Mouse (Mus musculus) urinary bladder, postnatal 36 days (tissue): ENCODE results near the gene Pelp1.
"Not testable (repeated sequence)": the region's sequence is repeated elsewhere in the genome, so short reads cannot be mapped to it uniquely, and the experiment has no call there.

Experiments used
- DNase-seq, 2 experiments: peaks; one replicate each; pipeline ENCODE4 v3.0.0; 2022; ENCODE audit warnings: low spot score in 2 of 2, mixed read lengths in 1 of 2

Gene Pelp1

DNA sequence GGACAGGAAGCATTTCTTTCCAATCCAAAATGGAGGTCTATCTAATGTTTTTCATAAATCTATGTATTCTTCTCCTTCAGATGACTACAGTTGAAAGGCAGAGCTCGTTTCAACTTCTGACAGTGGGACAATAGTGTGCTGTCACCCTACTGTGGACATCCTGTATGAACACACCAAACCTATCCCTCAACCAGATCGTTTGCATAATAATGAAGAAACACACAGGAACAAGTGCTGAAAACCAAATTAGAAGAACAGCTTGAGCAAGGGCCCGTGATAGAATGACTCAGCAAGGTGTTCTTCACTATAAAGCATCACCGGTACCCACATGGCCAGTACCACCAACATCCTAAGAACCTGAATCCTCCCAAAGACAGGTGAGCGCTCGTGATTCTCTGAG, 16.8 kb upstream of the Pelp1 start:
- DNase-seq = not testable (repeated sequence)

DNA sequence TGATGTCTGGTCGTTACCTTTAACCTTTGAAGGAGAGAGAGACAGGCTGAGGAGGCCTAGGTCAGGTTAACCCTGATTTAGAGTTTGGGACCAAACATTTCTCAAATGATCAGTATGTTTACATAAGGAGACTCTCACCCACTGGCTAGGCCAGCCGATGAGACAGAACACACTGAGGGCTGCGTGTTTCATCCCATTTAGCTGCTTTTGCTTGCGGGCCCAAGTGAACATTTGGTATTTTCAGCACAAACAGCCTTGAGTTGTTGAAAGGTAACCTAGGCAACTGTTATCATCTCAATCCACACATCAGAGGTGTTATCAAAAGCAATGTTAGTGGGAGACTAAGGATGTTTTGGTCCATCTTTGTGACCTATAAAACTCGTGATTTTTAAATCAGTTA, 9.7 kb upstream of the Pelp1 start:
- no peak for DNase-seq

DNA sequence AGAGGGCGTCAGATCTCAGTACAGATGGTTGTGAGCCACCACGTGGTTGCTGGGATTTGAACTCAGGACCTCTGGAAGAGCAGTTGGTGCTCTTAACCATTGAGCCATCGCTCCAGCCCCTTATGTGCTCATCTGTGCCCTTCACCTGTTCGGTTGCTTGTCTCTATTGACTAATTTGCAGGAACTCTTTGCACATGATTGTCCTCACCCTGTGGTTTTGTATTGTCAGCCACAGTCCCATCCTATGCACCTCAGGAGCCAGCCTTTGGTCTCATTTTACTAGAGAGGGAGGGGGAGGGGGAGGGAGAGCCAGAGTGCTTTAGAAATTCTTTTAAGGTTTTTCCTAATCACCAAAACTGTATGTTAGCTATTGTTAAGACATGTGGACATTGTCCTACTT, 8.4 kb upstream of the Pelp1 start:
- no peak for DNase-seq

DNA sequence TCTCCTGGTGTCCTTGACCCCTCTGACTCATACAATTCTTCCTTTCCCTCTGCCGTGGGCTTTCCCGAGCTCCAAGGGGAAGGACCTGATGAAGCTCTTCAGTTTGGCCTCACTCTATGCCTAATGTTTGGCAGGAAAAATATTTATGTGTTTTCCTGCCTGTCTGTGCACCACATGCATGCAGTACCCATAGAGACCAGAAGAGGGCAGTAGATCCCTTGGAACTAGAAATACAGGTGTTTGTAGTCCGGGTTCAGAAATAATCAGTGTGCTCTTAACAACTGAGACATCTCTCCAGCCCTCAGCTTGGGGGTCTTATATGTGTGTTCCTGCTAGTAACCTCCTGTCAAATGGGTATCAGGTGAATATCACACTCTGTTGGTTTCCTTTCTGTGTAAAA, 4.1 kb upstream of the Pelp1 start:
- DNase-seq = peak; percentile 60 to 66

DNA sequence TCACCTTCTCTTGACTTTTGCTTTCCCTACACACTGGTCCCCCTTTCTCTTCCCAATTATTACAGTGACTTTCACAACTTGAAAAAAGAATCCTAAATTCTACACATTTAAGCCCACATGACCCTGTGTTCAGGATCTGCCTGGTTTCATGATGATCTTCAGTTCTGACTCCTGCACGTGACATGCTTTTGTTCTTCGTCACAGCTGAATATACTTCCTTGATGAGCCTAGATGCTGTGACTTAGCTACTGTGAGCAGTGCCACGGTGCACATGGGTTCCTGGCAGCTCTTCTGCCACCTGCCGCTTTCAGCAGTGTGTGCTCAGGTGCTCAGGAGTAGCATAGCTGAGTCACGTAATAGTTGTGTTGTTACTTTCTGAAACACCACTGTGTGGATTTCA, 2.8 kb upstream of the Pelp1 start:
- DNase-seq = no peak

DNA sequence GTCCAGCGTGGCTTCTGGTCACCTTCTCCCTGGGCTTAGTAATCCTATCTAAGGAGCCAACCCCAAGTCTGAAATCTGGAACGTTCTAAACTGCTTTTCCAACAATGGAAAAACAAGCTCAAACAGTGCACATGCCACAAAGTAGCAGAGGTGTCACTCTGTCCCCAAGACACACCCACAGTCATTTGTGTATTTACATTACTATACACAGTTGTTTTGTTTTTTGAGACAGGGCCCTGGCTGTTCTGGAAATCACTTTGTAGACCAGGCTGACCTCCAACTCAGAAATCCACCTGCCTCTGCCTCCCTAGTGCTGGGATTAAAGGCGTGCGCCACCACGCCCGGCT, 439 bp upstream of the Pelp1 start:
- no peak for DNase-seq

DNA sequence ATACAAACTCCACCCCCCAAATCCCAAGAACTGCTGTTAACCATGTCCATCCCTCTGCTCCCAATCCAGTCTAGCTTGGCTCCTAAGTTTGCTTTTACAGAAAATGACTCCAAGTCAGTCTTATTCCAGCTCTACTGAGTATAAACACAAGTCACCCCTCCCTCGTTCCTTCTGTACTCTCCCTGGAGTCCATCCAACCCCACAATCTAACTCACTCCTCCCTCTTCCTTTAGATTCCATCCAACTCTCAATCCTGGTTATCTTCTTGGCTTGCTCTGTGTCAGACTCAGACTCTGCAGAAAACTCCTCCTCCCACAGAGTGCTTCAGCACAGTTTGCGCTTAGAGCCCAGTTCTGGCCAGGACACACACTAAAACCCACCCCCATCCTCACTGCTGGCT, 6.2 kb downstream of the Pelp1 start:
- DNase-seq = peak; percentile 12 to 31

DNA sequence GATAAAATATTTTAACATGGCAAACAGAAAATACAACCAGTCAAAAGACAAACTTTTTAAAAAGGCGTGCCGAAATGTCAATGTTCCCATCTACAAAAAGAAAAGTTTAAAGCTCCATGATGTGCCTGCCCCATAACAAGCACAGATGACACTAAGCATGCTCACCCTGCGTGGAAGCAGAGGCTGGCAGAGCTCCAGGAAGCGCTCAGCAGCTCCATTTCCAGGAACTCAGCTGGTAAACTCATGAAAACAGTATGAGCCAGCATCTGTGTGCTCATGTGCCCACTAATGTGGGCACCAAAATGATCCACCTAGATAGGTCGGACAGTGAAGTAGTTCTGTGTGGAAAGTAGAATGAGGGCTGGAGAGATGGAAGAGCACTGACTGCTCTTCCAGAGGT, 20.4 kb downstream of the Pelp1 start:
- DNase-seq = no peak

DNA sequence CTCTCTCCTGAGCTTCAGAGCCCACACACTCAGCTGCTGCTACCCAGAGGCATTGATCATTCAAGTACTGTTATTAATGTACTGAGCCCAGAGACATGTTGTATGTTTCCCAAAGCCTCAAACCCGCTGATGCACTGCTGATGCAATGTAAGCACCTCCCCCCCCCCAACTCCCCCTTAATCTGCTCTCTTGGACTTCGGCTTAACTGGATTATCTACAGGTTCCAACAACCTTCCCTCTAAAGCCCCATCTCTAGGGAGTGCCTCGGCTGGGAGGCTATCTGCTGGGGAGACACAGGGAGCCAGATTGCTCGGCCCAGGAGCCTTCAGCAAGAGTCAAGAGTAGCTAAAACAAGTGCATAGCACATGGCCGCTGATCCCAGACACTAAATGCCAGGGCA, 22.4 kb downstream of the Pelp1 start:
- no peak for DNase-seq

DNA sequence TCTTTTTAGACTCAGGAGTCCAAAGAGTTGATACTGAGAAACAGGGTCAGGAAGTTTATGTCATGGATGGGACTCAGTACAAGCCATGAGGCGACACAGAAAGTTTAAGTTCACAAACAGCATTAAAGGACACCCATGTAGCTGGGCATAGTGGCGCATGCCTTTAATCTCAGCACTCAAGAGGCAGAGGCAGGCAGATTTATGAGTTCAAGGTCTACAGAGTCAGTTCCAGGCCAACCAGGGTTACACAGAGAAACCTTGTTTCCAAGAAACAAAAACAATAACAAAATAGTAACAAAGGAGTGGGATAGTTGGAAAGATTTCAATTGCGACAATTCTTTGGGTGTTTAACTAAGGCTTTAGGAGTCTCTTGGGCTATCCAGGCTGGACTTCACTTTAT, 25.7 kb downstream of the Pelp1 start:
- no peak for DNase-seq

DNA sequence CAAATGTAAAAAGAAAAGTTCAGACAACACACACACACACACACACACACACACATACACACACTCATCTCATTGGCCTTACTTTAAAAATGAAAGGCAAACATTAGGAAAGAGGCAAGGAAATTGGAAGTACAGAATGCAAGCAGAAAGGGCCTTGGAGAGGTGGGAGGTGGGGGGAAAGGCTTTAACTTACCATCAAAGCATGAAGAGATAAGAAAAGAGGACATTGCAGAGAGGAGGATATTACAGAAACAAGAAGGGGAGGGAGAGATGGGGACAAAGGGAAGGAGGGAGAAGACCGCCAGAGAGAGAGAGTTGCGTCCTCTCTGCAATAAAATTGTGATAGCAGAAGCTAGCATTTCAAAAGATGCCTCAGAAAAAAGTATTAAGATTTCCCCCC, 28.5 kb downstream of the Pelp1 start:
- no peak for DNase-seq

DNA sequence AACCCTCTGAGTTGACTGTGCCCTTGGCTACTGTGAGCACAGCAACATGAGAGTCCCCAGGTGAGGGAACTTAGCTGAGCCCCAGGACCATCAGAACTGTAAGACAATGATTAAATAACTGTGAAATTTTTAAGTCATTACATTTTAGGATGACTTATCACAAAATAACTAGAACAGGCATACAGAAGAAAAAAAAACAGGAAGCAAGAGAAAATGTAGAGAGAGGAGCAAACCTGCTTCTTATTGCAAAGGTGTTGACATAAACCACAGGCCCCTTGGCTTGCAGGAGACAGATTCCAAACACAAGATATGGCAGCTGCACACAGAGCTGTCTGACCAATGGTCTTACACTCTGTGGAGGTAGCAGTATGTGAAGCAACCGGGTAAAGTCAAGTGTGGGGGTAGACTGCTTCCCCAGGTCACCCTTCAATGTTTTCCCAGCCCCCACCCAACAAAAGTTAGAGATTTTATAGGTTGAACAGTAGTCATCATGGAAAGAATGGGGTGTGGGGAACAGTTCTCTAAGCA, 29.3 kb downstream of the Pelp1 start:
- no peak for DNase-seq

DNA sequence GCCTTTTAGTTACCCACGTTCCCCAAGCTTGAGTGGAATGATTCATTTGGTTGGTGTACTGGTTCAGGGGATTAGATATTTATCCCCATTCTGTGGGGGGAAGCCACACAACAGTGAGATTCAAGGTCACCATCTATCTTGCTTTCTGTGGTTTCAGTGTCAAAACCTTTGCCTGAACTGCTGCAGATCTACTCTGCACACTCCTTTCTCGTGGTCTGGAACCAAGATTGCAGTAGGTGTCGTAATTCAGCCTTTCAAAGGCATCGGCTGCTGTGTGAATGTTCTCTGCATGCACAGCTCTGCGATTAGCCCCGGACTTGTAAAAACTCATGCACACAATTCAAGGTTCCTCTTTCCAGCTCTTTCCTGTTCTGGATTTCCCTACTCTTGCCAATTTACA, 33.8 kb downstream of the Pelp1 start:
- DNase-seq = no peak

DNA sequence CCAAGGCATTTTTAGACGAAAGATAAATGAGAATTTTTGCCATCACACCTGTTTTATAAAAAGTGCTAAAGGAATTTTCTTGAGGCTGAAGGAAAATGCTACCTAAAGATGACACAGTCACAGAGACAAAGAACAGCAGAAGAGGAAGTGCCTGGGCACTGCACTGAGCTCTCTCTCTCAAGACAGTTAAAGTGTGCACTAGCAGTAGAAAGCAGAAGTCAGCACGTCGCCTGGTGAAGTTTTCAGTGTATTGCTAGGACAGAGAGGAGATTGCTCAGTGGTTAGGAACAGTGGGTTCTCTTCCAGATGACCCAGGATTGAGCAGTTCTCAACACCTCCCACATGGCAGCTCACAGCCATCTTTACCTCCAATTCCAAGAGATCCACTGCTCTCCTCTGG, 35.5 kb downstream of the Pelp1 start:
- DNase-seq = no peak

DNA sequence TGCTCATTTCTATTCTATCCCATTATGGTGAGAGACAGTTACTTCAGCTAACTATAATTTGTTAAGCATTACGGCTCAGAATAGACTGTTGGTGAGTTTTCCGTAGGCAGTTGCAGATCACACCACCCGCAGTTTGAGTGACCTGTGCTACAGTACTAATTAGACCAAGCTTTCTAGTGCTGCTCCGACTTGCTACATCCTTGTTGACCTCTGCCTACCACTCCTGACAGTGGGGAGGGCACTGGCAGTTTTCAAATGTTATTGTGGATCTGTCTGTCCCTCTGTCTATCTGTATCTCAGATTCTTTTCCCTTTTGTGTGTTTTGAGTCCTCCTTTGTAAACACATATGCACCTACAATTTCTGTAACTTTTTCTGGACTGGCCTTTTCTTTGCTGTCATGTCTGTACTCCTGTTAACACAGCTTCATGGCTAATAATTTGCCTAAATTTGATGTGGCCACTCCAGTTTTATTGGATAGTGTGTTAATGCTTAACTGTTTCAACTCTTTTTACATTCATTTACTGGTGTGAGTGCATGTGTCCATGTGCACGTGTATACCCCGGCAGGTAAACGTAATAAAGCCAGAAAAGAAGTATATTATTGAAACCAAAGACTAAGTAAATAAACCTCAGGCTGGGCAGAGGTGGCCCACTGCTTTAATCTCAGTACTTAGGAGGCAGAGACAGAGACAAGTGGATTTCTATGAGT, 36.8 kb downstream of the Pelp1 start:
- no peak for DNase-seq

DNA sequence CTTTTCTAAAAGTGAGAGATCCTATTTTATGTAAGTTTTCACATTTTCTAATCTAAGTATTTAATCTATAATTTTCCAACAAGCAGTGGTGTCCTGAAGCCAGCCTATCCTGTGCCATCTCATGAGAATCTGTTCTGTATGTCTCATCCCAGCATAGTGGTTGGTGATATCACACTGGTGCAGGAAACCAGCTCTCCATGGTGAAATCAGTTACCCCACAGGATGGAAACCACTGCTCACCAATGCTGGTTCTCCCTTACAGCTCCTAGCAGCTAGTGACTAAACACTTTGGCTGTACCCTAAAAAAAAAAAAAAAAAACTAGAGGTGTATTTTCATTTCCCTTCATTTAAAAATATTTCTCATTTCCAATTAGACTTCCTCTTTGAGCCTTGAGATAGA, 37.4 kb downstream of the Pelp1 start:
- DNase-seq = no peak

DNA sequence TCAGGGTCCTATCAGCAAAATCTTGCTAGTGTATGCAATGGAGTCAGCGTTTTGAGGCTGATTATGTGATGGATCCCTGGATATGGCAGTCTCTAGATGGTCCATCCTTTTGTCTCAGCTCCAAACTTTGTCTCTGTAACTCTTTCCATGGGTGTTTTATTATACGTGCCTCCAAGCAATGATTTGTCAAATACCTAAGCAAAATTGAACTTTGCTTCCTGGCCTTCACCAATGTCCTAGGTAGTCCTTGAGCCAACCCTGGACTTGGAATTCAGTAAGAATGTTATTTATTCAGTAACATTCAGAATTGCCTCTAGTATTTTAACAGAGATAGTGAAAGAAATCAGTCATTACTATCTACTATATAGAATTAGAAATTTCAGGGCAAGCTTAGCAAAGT, 41.2 kb downstream of the Pelp1 start:
- not testable (repeated sequence) for DNase-seq

DNA sequence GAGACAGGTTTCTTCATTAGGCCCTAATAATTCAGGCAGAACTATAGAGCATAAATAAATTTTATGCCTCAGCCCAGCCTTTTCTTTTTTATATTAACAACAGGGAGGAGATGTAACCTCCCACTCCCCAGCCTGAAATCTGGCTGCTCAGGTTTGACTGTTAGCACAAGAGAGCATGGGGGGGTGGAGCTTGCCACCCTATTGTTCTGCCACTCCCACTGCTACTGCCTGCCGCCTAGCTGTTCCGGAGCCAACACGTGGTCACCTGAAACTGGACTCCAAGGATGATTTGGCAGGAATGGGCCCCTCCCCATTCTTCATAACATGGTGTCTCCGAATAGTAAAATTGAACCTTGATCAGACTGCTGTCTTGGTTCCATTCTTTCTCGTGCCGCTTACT, 42.1 kb downstream of the Pelp1 start:
- not testable (repeated sequence) for DNase-seq

DNA sequence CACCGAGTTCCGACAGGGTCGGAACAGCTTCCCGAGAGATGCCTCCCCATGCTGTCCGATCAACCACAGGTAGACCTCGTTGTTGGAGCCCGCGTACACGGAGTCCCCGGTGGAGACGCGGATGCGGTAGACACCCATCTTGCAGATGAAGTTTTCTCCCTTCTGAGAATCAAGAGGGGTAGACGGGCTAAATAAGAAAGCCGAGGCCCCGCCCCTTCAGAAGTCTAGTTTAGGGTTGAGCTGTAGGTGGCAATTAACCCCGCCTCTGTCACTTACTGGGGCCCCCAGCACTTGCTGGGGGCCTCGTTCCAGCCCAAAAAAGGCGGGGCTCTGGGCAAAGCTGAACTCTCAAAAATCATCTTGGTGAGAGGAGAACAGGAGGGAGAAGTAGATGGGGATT, 58.0 kb downstream of the Pelp1 start, which contains the start of gene Alox15:
Gene Alox15, minus strand, starts transcription at position 164 of the 400 bp plus-strand sequence.
- no peak for DNase-seq

DNA sequence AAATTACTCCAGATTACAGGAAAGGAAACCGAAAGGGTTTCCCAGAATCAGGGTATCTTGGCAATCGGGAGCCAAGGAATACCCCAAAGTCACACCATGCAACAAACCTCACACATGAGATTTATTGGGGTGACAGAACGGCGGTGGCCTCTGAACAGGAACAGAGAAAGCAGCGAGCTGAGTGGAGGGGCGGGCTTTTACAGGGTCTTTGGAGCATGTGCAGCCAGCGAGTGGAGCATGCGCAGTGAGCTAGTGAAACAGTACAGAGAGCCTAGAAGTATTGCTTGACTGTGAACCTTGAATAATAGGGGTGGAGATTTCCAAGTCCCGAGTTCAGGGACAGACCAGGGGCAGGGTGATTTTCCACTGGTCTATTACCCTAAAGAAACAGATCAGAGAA, 61.2 kb downstream of the Pelp1 start:
- DNase-seq = no peak

DNA sequence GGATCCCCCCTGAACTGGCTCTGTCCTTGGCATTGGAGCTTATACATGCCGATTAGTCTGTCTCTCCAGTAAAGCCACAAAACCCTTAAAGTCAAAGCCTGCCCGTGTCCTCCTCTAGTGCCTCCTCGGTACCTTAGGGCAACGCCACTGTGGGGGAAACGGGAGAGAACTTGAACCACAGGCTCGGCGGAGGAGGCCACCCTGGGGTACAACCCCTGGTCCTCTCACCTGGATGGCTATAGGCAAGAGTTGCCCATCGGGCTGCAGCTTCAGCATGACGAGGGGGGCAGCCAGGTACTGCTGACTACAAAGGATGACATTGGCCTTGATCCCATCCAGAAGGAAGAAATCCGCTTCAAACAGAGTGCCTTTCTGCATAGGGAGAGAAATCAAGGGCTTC, 62.0 kb downstream of the Pelp1 start:
- DNase-seq = no peak

DNA sequence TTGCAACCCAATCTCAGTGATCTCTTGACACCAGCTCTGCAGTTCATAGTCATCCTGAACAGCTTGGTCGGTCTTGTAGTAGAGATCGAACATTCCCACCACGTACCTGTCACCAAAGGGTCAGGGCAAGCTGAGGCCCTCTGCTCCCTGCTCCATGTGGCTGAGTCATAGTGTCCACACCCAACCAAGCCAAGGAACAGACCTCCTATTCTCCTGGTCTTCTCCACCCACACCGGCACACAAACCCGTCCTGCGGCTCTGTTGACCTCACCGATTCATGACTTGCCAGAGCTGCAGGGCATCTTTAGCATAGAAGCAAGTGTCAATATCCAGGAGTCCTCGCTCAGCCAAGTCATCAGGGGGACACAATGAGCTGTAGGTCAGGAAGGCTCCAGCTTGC, 64.3 kb downstream of the Pelp1 start:
- no peak for DNase-seq

DNA sequence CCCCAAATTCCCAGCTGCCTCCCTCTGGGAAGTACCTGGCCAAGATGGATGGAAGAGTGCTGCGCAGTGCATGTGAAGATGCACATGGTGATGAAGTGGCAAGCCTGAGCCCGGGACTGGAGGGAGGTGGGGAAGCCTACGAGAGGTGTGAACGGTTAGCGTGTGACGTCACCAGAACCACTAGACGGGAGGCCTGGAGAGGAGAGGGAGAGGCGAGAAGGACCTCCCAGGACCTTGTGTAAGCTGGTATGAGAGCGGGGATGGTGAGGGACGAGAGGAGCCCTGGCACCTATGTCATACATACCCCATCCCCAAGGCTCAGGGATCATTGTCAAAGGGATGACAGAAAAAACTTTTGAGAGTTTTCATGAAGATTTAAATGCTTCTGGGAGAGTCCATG, 64.8 kb downstream of the Pelp1 start:
- DNase-seq = no peak
